Mouse (Mus musculus) liver, embryonic 11.5 days (tissue): Measurements from ENCODE around the gene Dhrs13. TPM values are rescaled to one million over a fixed set of nuclear protein-coding genes. Genes with fewer than 3 reads are reported as not detected.

ENCODE experiments used
- ATAC-seq: fragments of 200-750 bp; cut with Nextera tagmentation; replicated peaks from 2 replicates; pipeline ENCODE4 v1.8.0; 2017; ENCODE audit warnings: moderate number of reproducible peaks, mild to moderate bottlenecking, moderate TSS enrichment, moderate library complexity; ENCODE audit not compliant: low FRiP score
- DNase-seq: peaks from one replicate; pipeline ENCODE4 v3.0.0-alpha.2; 2017; ENCODE audit warnings: low spot score
- H3K27ac ChIP-seq: fragments of 300-500 bp; sonication (generic); 2 replicates; pipeline ENCODE4 v1.5.1; 2014; ENCODE audit warnings: mild to moderate bottlenecking, low read depth, low read length, control low read depth
- H3K27me3 ChIP-seq: fragments of 300-500 bp; sonication (generic); replicated peaks from 2 replicates; pipeline ENCODE4 v1.6.1; 2014; ENCODE audit warnings: low read length, mixed read lengths; ENCODE audit not compliant: control insufficient read depth, insufficient read depth
- H3K36me3 ChIP-seq: fragments of 300-500 bp; sonication (generic); 2 replicates; pipeline ENCODE4 v1.6.1; 2014; ENCODE audit warnings: mild to moderate bottlenecking, low read length, moderate library complexity, mixed read lengths; ENCODE audit not compliant: control insufficient read depth, insufficient read depth
- H3K4me1 ChIP-seq: fragments of 300-500 bp; sonication (generic); replicated peaks from 2 replicates; pipeline ENCODE4 v1.6.1; 2014; ENCODE audit warnings: low read length, mixed read lengths; ENCODE audit not compliant: control insufficient read depth, insufficient read depth
- H3K4me2 ChIP-seq: fragments of 300-500 bp; sonication (generic); 2 replicates; pipeline ENCODE4 v1.6.1; 2014; ENCODE audit warnings: mild to moderate bottlenecking, control low read depth, moderate library complexity
- H3K4me3 ChIP-seq: fragments of 300-500 bp; sonication (generic); 2 replicates; pipeline ENCODE4 v1.5.1; 2014; ENCODE audit warnings: low read depth, low read length, control low read depth
- H3K9ac ChIP-seq: fragments of 300-500 bp; sonication (generic); 2 replicates; pipeline ENCODE4 v1.6.1; 2014; ENCODE audit warnings: low read depth, low read length, control low read depth
- H3K9me3 ChIP-seq: fragments of 300-500 bp; sonication (generic); 2 replicates; pipeline ENCODE4 v1.6.1; 2016; ENCODE audit warnings: low read length, inconsistent platforms, mixed read lengths; ENCODE audit not compliant: control insufficient read depth
- WGBS: fragments of 180-500 bp; shearing (Covaris S2); extraction: QIAGEN DNeasy Blood & Tissue Kit; methylation state at CpG from one replicate; pipeline ENCODE4 v1.1.7; 2014; 5-methylcytosine and 5-hydroxymethylcytosine counted together
- polyA plus RNA-seq: library from polyadenylated mRNA; unstranded; fragments of >200 nt; fragmentation: Nextera tagmentation; extraction: Ambion mirVana; gene quantifications from 2 replicates; pipeline ENCODE4 v1.2.1, GENCODE M21; 2014

Gene Dhrs13
- polyA plus RNA-seq, 1 experiment from 2014 or later: 23.8 TPM

GRCm38 (mm10) chr11:78059833-78060757 lies 28.0 kb downstream of the Dhrs13 start:
- Histone ChIP-seq H3K4me3 (no peak overlapping the region; the same call in 1 of the 2 replicates), H3K27ac (0 out of 2 replicates have a peak overlapping the region, but pooled peaks have one; percentile 45), H3K9me3 (no peaks in the 10 kb centered on the region), H3K9ac (0 out of 2 replicates have a peak overlapping the region, but pooled peaks have one; percentile 18), H3K36me3 (peaks cover 5% of the 10 kb centered on the region), H3K4me2 (peak overlapping the region; percentile 25), H3K27me3 (no peaks in the 10 kb centered on the region), H3K4me1 (peaks cover 15% of the 10 kb centered on the region)
- 53% methylated on average over 9 of the region's 9 CpGs for WGBS
- DNase-seq (no peak), ATAC-seq (peak; percentile 86)

GRCm38 (mm10) chr11:78062563-78062962 lies 30.5 kb downstream of the Dhrs13 start:
- Histone ChIP-seq H3K27me3 (no peaks in the 10 kb centered on the region), H3K4me3 (no peak overlapping the region), H3K4me2 (no peak overlapping the region), H3K9ac (no peak overlapping the region), H3K27ac (peak overlapping the region; percentile 57), H3K4me1 (peaks cover 36% of the 10 kb centered on the region), H3K9me3 (no peaks in the 10 kb centered on the region), H3K36me3 (peaks cover 5% of the 10 kb centered on the region)
- DNase-seq (no peak), ATAC-seq (no peak)
- 70% methylated on average over 1 of the region's 1 CpGs for WGBS

- H3K4me2 ChIP-seq: peak overlapping the region; percentile 47
- H3K9ac ChIP-seq: peak overlapping the region; percentile 64
- peak overlapping the region; percentile 6; the same call in 1 of the 2 replicates for H3K4me3 ChIP-seq
- 19% methylated on average over 2 of the region's 2 CpGs for WGBS
- no peaks in the 10 kb centered on the region for H3K9me3 ChIP-seq
- H3K36me3 ChIP-seq: no peaks in the 10 kb centered on the region
- H3K27ac ChIP-seq: peak overlapping the region; percentile 99
- peaks cover 49% of the 10 kb centered on the region for H3K4me1 ChIP-seq
- no peaks in the 10 kb centered on the region for H3K27me3 ChIP-seq
- peak; percentile 80 for ATAC-seq
- no peak for DNase-seq
Measured at GRCm38 (mm10) chr11:78065906-78066305, 33.8 kb downstream of the Dhrs13 start.

GRCm38 (mm10) chr11:78066641-78067040 lies 34.6 kb downstream of the Dhrs13 start:
- DNase-seq: no peak
- no peaks in the 10 kb centered on the region for H3K9me3 ChIP-seq
- peaks cover 53% of the 10 kb centered on the region for H3K4me1 ChIP-seq
- WGBS: 72% methylated on average over 2 of the region's 2 CpGs
- no peaks in the 10 kb centered on the region for H3K36me3 ChIP-seq
- H3K27me3 ChIP-seq: no peaks in the 10 kb centered on the region
- peak overlapping the region; percentile 99 for H3K27ac ChIP-seq
- peak overlapping the region; percentile 64 for H3K9ac ChIP-seq
- no peak overlapping the region for H3K4me3 ChIP-seq
- no peak for ATAC-seq
- peak overlapping the region; percentile 47 for H3K4me2 ChIP-seq

GRCm38 (mm10) chr11:78067566-78067965 lies 35.5 kb downstream of the Dhrs13 start:
- peak overlapping the region; percentile 64 for H3K9ac ChIP-seq
- peak overlapping the region; percentile 99 for H3K27ac ChIP-seq
- DNase-seq (no peak), ATAC-seq (no peak)
- H3K36me3 ChIP-seq: no peaks in the 10 kb centered on the region
- H3K4me2 ChIP-seq: peak overlapping the region; percentile 13; the same call in 1 of the 2 replicates
- peaks cover 49% of the 10 kb centered on the region for H3K4me1 ChIP-seq
- no peaks in the 10 kb centered on the region for H3K9me3 ChIP-seq
- 72% methylated on average over 5 of the region's 5 CpGs for WGBS
- no peak overlapping the region for H3K4me3 ChIP-seq
- H3K27me3 ChIP-seq: no peaks in the 10 kb centered on the region

- ATAC-seq: no peak
- Histone ChIP-seq H3K4me1 (peaks cover 46% of the 10 kb centered on the region), H3K4me2 (peak overlapping the region; percentile 76), H3K4me3 (peak overlapping the region; percentile 14; the same call in 1 of the 2 replicates), H3K36me3 (peaks cover 5% of the 10 kb centered on the region), H3K9ac (peak overlapping the region; percentile 81), H3K27me3 (no peaks in the 10 kb centered on the region), H3K9me3 (no peaks in the 10 kb centered on the region), H3K27ac (peak overlapping the region; percentile 99)
- no peak for DNase-seq
- 52% methylated on average over 5 of the region's 5 CpGs for WGBS
Measured at GRCm38 (mm10) chr11:78069130-78069529, 37.0 kb downstream of the Dhrs13 start.

GRCm38 (mm10) chr11:78069646-78070045 lies 37.6 kb downstream of the Dhrs13 start:
- peak; percentile 76 for ATAC-seq
- Histone ChIP-seq H3K4me1 (peaks cover 46% of the 10 kb centered on the region), H3K27me3 (no peaks in the 10 kb centered on the region), H3K9me3 (no peaks in the 10 kb centered on the region), H3K27ac (peak overlapping the region; percentile 99), H3K4me3 (peak overlapping the region; percentile 14; the same call in 1 of the 2 replicates), H3K4me2 (peak overlapping the region; percentile 76), H3K9ac (peak overlapping the region; percentile 81), H3K36me3 (peaks cover 10% of the 10 kb centered on the region)
- peak; percentile 69 for DNase-seq
- 31% methylated on average over 6 of the region's 6 CpGs for WGBS

- 61% methylated on average over 5 of the region's 5 CpGs for WGBS
Measured at GRCm38 (mm10) chr11:78071938-78072337, 39.9 kb downstream of the Dhrs13 start.

More at GRCm38 (mm10) chr11:78071938-78072337, 39.9 kb downstream of the Dhrs13 start:
- DNase-seq (no peak), ATAC-seq (no peak)
- Histone ChIP-seq H3K27ac (peak overlapping the region; percentile 99), H3K4me3 (peak overlapping the region; percentile 60), H3K9me3 (no peaks in the 10 kb centered on the region), H3K9ac (peak overlapping the region; percentile 81), H3K36me3 (peaks cover 14% of the 10 kb centered on the region), H3K4me1 (peaks cover 30% of the 10 kb centered on the region), H3K4me2 (peak overlapping the region; percentile 76), H3K27me3 (no peaks in the 10 kb centered on the region)
